Mouse (Mus musculus) liver, embryonic 16.5 days (tissue): ENCODE results near the gene Thbs1. TPM values are rescaled to one million over a fixed set of nuclear protein-coding genes. Genes with fewer than 3 reads are reported as not detected.
A peak's percentile ranks its signal among the peaks of the same experiment; 100 is the strongest.

Experiments
- ATAC-seq: fragments of 200-750 bp; cut with Nextera tagmentation; 2 replicates; pipeline ENCODE4 v1.8.0; 2017; ENCODE audit warnings: low read depth, mild to moderate bottlenecking, moderate number of reproducible peaks, moderate library complexity
- H3K27ac ChIP-seq: fragments of 300-500 bp; sonication (generic); 2 replicates; pipeline ENCODE4 v1.5.1; 2014; ENCODE audit warnings: mild to moderate bottlenecking, low read length
- H3K27me3 ChIP-seq: fragments of 300-500 bp; sonication (generic); 2 replicates; pipeline ENCODE4 v1.6.1; 2014; ENCODE audit warnings: low read depth, low read length, mixed read lengths; ENCODE audit not compliant: control insufficient read depth, insufficient read depth
- H3K36me3 ChIP-seq: fragments of 300-500 bp; sonication (generic); 2 replicates; pipeline ENCODE4 v1.6.1; 2014; ENCODE audit warnings: mild to moderate bottlenecking; ENCODE audit not compliant: control insufficient read depth, insufficient read depth
- H3K4me1 ChIP-seq: fragments of 300-500 bp; sonication (generic); 2 replicates; pipeline ENCODE4 v1.6.1; 2014; ENCODE audit warnings: low read depth, low read length, mixed read lengths; ENCODE audit not compliant: control insufficient read depth
- H3K4me2 ChIP-seq: fragments of 300-500 bp; sonication (generic); 2 replicates; pipeline ENCODE4 v1.6.1; 2014; ENCODE audit warnings: low read depth, low read length, mixed read lengths
- H3K4me3 ChIP-seq: fragments of 300-500 bp; sonication (generic); 2 replicates; pipeline ENCODE4 v1.5.1; 2014; ENCODE audit warnings: low read depth, mild to moderate bottlenecking, low read length
- H3K9ac ChIP-seq: fragments of 300-500 bp; sonication (generic); 2 replicates; pipeline ENCODE4 v1.6.1; 2014; ENCODE audit warnings: low read depth, low read length
- H3K9me3 ChIP-seq: fragments of 300-500 bp; sonication (generic); replicated peaks from 2 replicates; pipeline ENCODE4 v1.6.1; 2016; ENCODE audit warnings: low read length; ENCODE audit not compliant: control insufficient read depth
- WGBS: fragments of 180-500 bp; shearing (Covaris S2); extraction: QIAGEN DNeasy Blood & Tissue Kit; methylation state at CpG from one replicate; pipeline ENCODE4 v1.1.7; 2014; ENCODE audit not compliant: insufficient replicate concordance; 5-methylcytosine and 5-hydroxymethylcytosine counted together
- polyA plus RNA-seq: library from polyadenylated mRNA; unstranded; fragments of >200 nt; fragmentation: Nextera tagmentation; extraction: Ambion mirVana; gene quantifications from 2 replicates; pipeline ENCODE4 v1.2.1, GENCODE M21; 2015

Gene Thbs1
- polyA plus RNA-seq, 1 experiment from 2014 or later = 31.7 TPM

DNA sequence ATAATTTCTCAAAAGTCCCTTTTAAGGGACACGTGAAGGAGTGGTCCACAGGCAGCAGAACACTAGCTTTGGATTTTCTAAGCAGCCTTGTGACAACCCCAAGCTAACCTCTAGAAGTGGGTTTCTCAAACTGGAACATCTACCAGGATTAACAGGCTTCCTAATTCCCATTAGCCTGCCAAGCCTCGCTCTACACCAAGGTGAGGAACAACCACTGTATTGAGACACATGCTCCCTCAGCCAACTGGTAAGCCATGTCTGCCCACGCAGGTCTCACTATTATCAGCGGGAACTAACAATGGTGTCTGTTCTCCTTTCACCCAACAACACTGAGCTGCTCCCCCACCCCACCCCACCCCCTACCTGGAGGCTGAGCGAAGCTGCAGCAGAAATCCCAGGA lies 30.1 kb upstream of the Thbs1 start:
- no peak overlapping the region for H3K9ac ChIP-seq
- no peaks in the 10 kb centered on the region for H3K27me3 ChIP-seq
- no peak for ATAC-seq
- no peak overlapping the region for H3K4me3 ChIP-seq
- H3K4me2 ChIP-seq = no peak overlapping the region
- H3K36me3 ChIP-seq = no peaks in the 10 kb centered on the region
- WGBS = 52% methylated on average over 5 of the region's 5 CpGs
- H3K4me1 ChIP-seq = no peaks in the 10 kb centered on the region
- no peak overlapping the region for H3K27ac ChIP-seq
- no peaks in the 10 kb centered on the region for H3K9me3 ChIP-seq

DNA sequence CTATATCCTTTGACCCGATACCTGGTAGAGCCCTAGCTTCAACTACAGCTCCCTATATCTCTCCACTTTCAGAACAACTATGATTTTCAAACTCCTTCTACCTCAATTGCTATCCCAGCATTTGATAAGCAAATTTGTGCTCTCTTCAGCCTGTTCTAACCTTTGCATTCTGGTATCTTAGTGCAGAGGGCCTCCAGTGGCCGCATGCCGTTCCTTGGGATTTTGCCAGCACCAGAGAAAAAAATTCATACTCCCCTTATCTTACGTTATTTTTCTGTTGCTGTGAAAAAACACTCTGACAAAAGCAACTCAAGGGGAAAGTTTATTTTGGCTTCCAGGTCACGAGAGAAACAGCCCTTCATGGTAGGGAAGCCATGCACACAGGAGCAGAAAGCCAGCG lies 28.0 kb upstream of the Thbs1 start:
- no peak overlapping the region for H3K9ac ChIP-seq
- H3K4me3 ChIP-seq = no peak overlapping the region
- H3K27ac ChIP-seq = no peak overlapping the region
- 71% methylated on average over 6 of the region's 6 CpGs for WGBS
- H3K4me1 ChIP-seq = no peaks in the 10 kb centered on the region
- H3K9me3 ChIP-seq = no peaks in the 10 kb centered on the region
- H3K36me3 ChIP-seq = no peaks in the 10 kb centered on the region
- no peak overlapping the region for H3K4me2 ChIP-seq
- no peak for ATAC-seq
- H3K27me3 ChIP-seq = no peaks in the 10 kb centered on the region

DNA sequence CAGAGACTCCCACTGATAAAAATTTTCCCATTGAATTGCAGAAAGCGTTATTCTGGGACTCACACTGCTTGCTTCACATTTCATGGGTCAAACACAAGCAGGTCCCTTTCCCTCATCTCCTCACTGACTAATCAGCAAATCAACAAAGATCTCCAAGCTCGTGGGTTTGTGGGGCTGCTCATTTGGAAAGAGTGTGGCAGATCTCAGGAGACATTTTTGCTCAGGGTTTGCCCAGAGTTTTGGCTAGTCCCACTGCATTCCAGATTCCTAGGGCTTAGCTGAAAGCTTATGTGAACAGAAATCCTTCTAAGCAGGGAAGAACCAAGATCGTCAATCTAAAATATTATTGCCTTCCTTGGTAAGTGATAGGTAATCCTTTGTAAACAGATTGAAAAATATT lies 27.0 kb upstream of the Thbs1 start:
- Histone ChIP-seq H3K27me3 (no peaks in the 10 kb centered on the region), H3K4me1 (no peaks in the 10 kb centered on the region), H3K9me3 (no peaks in the 10 kb centered on the region), H3K4me2 (no peak overlapping the region), H3K36me3 (no peaks in the 10 kb centered on the region), H3K4me3 (no peak overlapping the region), H3K27ac (no peak overlapping the region), H3K9ac (no peak overlapping the region)
- WGBS = 49% methylated on average over 3 of the region's 3 CpGs
- ATAC-seq = no peak

DNA sequence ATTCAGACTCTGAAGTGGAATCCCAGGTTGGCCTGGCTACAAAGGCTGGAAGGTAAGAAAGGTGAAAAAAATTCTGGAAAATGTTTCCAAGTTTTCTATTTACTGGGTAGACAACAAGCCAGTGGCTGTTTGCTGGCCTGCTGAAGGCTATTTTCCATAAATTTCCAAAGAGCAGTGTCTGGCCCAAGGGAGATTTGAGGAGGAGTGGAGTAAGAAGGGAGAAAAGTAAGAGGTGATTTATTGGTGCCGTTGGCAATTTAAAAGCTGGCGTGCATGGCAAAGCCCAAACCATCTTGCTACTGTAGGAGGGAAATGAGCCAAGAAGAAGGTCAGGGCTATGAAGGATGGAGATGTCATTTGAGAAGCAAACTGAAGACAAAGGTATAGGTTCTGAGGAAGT lies 26.0 kb upstream of the Thbs1 start:
- no peak for ATAC-seq
- Histone ChIP-seq H3K9me3 (no peaks in the 10 kb centered on the region), H3K27me3 (no peaks in the 10 kb centered on the region), H3K9ac (no peak overlapping the region), H3K36me3 (no peaks in the 10 kb centered on the region), H3K4me1 (no peaks in the 10 kb centered on the region), H3K4me2 (no peak overlapping the region), H3K4me3 (no peak overlapping the region), H3K27ac (no peak overlapping the region)
- 67% methylated on average over 2 of the region's 2 CpGs for WGBS

DNA sequence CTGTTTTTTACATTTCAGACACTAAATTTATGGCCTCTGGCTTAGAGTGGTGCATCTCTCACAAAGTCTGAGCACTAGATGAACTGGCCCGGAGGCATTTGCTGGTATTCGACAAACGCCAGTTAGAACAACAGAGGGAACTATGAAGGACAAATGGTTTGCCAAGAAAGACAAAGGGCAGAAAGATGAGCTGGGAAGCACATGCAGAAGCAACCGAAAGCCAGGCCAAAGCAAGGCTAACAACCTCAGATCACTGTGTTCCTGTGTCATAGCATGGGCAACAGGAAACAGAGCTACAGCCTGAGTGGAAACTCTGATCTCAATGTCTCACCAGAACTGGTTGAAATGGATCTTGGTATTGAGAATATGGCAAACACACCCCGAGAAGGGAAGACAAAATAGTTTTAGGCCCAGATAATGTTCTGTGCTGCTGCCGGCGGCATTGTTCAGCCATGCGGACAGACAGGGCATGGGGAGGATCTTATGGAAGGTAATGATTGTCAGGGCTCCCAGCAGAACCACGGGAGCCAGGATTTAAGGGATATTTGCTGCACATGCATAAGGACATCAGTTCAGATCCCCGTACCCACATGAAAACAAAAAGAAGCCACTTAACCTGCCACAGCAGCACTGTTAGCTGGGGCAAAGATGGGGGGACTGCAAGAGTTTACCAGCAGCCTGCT lies 24.5 kb upstream of the Thbs1 start:
- Histone ChIP-seq H3K9ac (no peak overlapping the region), H3K4me1 (no peaks in the 10 kb centered on the region), H3K4me3 (no peak overlapping the region), H3K27me3 (no peaks in the 10 kb centered on the region), H3K36me3 (no peaks in the 10 kb centered on the region), H3K9me3 (no peaks in the 10 kb centered on the region), H3K4me2 (no peak overlapping the region), H3K27ac (no peak overlapping the region)
- 65% methylated on average over 10 of the region's 10 CpGs for WGBS
- ATAC-seq = no peak

DNA sequence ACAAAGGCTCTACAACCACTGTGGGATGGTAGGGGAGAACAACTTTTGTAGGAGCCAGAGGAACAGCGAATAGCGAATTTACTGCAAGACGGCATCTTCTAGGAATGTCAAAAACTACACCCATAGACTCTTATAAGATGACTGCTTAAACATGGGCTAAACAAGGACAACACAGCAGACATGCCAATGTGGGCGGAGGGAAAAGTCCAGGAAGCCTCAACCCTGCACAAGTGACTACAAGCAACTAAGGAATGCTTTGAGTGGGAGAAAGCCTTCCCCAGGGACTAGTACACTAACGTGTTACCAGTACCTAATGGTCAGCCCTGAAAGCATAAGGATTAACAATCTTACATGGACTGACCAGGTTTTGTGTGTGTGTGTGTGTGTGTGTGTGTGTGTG lies 20.4 kb upstream of the Thbs1 start:
- Histone ChIP-seq H3K4me3 (no peak overlapping the region), H3K27me3 (no peaks in the 10 kb centered on the region), H3K4me1 (no peaks in the 10 kb centered on the region), H3K9ac (no peak overlapping the region), H3K4me2 (no peak overlapping the region), H3K27ac (no peak overlapping the region), H3K36me3 (no peaks in the 10 kb centered on the region), H3K9me3 (no peaks in the 10 kb centered on the region)
- WGBS = 66% methylated on average over 5 of the region's 5 CpGs
- no peak for ATAC-seq

DNA sequence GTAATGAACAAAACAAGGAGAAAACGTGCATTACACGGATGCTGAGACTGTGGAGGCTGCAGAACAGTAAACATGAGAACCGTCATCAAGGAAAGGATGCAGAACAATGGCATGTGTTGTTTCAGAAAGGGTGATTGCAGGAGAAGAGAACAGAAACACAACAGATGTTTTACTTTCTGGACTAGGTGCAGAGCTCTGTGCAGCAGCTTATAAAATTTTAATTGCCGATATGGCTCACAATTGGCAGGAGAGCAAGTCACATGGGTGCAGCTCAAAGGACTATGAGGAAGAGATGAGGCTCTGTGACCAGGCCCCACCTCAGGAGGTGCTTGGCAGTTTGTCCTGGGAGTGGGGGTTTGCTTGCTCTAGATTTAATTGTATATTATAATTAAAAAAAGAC lies 12.6 kb upstream of the Thbs1 start:
- 72% methylated on average over 4 of the region's 4 CpGs for WGBS

DNA sequence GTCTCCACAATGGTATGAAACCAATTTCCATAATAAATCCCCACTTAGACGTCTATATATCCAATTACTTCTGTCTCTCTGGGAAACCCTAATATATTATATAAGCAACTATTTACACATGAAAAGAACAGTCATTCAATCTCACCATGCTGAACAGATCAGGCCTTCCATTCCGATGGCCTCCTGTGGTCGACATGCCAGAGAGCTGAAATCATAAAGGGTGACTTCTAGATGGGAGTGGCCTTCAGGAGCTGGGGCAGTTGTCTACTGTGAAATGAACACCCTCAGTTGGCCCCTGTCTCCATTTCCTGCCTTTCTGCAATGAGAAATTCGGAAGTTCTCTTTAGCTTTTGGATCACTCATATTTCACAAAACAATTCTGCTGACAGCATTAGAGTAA lies 9.5 kb upstream of the Thbs1 start:
- no peaks in the 10 kb centered on the region for H3K4me1 ChIP-seq
- H3K9ac ChIP-seq = no peak overlapping the region
- 48% methylated on average over 4 of the region's 4 CpGs for WGBS

More for the DNA sequence above, 12.6 kb upstream of the Thbs1 start:
- no peaks in the 10 kb centered on the region for H3K9me3 ChIP-seq
- H3K9ac ChIP-seq = no peak overlapping the region
- no peak overlapping the region for H3K4me2 ChIP-seq
- H3K4me3 ChIP-seq = no peak overlapping the region
- no peak for ATAC-seq
- no peaks in the 10 kb centered on the region for H3K36me3 ChIP-seq
- H3K27ac ChIP-seq = no peak overlapping the region
- H3K27me3 ChIP-seq = no peaks in the 10 kb centered on the region
- no peaks in the 10 kb centered on the region for H3K4me1 ChIP-seq

DNA sequence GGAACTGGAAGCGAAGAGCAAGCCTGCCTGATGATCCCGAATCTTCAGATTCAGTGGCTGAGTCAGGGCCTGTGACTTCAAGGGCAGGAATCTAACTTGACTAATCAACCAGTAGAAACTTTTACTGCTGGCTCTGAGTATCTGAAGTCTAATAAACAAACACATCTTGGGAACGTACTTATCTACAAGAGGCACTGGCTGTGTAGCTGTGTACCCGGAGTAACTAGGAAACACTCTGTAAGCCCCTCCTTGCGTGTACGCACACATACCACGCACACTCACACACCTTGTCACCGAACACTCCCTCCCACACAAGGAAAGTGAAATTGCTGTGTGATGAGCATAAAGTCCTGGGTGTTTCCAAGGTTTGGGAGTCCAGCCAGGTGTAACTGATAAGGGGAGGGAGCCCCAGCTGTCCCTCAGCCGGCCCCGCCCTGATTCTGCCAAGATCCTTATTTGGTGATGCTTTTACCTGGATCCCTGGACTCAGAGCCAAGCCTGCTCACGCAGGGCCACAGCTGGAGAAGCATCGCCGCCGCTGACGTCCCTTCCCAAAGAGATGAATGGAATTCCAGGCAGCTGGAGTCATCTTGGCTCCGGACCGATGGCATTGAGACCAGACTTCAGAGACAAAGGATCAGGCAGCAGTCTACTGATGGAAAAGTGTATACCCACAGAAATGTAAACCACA lies 1.3 kb upstream of the Thbs1 start:
- no peaks in the 10 kb centered on the region for H3K36me3 ChIP-seq
- no peak for ATAC-seq
- peaks cover 2% of the 10 kb centered on the region; the same call in 1 of the 2 replicates for H3K27me3 ChIP-seq
- H3K4me1 ChIP-seq = no peaks in the 10 kb centered on the region
- H3K9me3 ChIP-seq = no peaks in the 10 kb centered on the region
- H3K9ac ChIP-seq = no peak overlapping the region
- 38% methylated on average over 17 of the region's 17 CpGs for WGBS
- H3K27ac ChIP-seq = no peak overlapping the region
- no peak overlapping the region for H3K4me3 ChIP-seq
- H3K4me2 ChIP-seq = peak overlapping the region; percentile 34; the same call in 1 of the 2 replicates

More for the DNA sequence above, 9.5 kb upstream of the Thbs1 start:
- Histone ChIP-seq H3K27me3 (no peaks in the 10 kb centered on the region), H3K36me3 (no peaks in the 10 kb centered on the region), H3K4me3 (no peak overlapping the region), H3K4me2 (no peak overlapping the region), H3K27ac (no peak overlapping the region), H3K9me3 (no peaks in the 10 kb centered on the region)
- no peak for ATAC-seq
